Mouse (Mus musculus): ENCODE measurements around the gene Ltbp1. TPM values are rescaled to one million over a fixed set of nuclear protein-coding genes. Genes with fewer than 3 reads are reported as not detected.

The Ltbp1 gene
- polyA plus RNA-seq, 1 experiment from 2014 or later, result 6.7 TPM

DNA sequence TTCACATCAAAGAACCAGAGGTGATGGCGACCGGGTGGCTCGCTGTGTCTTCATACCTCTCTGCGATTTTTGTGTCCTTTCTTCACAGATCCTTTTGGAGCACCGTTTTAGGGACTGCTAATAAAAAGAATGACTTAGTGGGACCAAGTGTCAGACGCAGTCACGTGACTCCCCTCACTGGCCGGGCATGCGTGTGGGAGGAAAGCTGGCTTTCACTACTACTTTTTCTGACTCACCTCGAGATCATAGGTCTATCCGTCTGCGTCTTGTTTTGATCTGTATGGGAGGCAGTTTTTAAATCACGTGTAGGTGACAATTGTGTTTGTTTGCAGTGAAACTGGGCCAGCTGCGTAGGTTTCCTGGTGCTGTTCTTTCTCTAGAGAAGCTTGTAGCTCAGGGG lies 28.0 kb downstream of the Ltbp1 start:
- no peak overlapping the region for H3K4me3 ChIP-seq
- H3K9ac ChIP-seq (replicated peaks), result no peak overlapping the region
- H3K36me3 ChIP-seq, result no peaks in the 10 kb centered on the region
- no peak overlapping the region for H3K27ac ChIP-seq (replicated peaks)
- H3K9me3 ChIP-seq, result no peaks in the 10 kb centered on the region
- no peaks in the 10 kb centered on the region for H3K27me3 ChIP-seq
- ATAC-seq (ENCODE audit: low FRiP score, low read depth), result no peak
- H3K4me1 ChIP-seq, result no peaks in the 10 kb centered on the region
- H3K4me2 ChIP-seq (replicated peaks), result no peak overlapping the region
- WGBS, result 89% methylated on average over 14 of the region's 14 CpGs

DNA sequence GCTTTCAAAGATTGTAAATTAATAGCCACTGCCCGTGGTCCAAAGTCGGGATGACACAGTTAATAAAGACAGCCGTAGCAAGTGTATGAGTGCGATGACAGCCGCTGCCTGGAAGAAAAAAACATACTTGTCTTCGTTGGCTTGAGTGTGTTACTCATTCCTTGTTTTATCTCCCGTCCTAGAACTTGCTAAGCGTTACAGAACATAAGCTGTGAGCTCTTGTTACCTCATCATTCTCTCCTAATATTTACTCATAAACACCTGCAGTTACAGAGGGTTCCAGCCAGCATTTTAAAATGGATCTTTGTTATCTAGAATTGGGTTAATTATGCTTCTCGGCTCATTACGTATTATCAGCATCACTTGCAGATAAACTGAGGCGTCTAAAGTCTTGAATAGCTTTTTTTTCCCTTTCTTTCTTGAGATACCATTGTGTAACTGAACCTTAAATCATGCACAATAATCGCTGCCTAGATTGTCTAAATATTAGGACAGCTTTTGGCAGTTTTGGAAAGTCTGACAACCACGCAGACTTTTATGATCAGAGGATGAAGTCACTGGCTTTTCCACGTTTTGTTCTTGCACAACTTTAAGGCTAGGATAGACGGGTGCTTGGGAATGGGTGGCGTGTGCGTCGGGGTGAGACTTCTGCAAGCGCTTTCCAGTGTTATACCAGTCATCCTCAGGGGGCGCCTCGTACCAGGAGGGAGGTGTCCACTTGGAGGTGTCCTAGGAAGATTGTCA lies 28.7 kb downstream of the Ltbp1 start:
- Histone ChIP-seq H3K9ac (replicated peaks) (no peak overlapping the region), H3K27me3 (no peaks in the 10 kb centered on the region), H3K4me1 (no peaks in the 10 kb centered on the region), H3K36me3 (no peaks in the 10 kb centered on the region), H3K4me3 (no peak overlapping the region), H3K27ac (replicated peaks) (no peak overlapping the region), H3K4me2 (replicated peaks) (no peak overlapping the region), H3K9me3 (no peaks in the 10 kb centered on the region)
- 92% methylated on average over 21 of the region's 21 CpGs for WGBS
- no peak for ATAC-seq (ENCODE audit: low FRiP score, low read depth)

DNA sequence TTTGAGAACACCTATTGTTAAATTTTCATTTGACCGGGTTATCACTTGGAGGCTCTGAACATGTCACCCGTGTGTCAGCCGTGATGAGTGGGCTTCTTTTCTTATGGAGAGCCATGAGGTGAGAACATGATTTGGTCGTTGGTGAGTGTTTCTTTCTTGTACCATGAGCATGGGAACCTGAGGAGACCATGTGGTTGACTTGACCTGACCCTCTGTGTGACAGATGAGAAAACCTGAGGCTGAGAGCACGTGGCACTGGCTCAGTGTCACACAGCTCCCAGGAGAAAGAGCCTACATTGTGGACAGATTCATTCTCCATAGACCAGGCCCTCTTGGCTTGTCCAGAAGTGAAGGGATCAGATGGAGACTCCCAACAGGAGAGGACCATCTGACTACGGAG lies 31.5 kb downstream of the Ltbp1 start:
- no peak overlapping the region for H3K9ac ChIP-seq (replicated peaks)
- no peaks in the 10 kb centered on the region for H3K9me3 ChIP-seq
- no peaks in the 10 kb centered on the region for H3K27me3 ChIP-seq
- no peak for ATAC-seq (ENCODE audit: low FRiP score, low read depth)
- H3K36me3 ChIP-seq, result no peaks in the 10 kb centered on the region
- no peak overlapping the region for H3K4me2 ChIP-seq (replicated peaks)
- no peak overlapping the region for H3K27ac ChIP-seq (replicated peaks)
- no peak overlapping the region for H3K4me3 ChIP-seq
- no peaks in the 10 kb centered on the region for H3K4me1 ChIP-seq
- WGBS, result 88% methylated on average over 6 of the region's 6 CpGs

DNA sequence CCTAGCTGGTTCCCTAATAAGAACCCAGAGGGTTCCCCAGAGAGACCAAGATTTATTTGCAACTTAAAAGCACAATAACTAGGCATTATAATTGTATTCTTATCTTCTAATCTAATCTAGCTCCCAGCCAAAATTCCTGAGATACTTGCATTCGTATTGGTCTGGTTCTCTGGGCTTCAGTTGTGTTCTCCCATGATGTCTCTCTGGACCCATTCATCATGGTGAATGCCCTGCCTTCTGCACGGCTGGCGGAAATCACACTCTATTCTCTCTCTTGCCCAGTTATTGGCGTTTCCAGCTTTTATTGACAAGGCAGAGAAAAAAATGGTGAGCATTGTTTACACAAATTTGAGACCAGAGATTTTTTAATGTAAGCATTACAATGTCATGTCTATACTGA lies 33.6 kb downstream of the Ltbp1 start:
- H3K9ac ChIP-seq (replicated peaks), result no peak overlapping the region
- H3K9me3 ChIP-seq, result no peaks in the 10 kb centered on the region
- no peaks in the 10 kb centered on the region for H3K4me1 ChIP-seq
- no peak for ATAC-seq (ENCODE audit: low FRiP score, low read depth)
- no peaks in the 10 kb centered on the region for H3K27me3 ChIP-seq
- H3K36me3 ChIP-seq, result no peaks in the 10 kb centered on the region
- no peak overlapping the region for H3K4me2 ChIP-seq (replicated peaks)
- no peak overlapping the region for H3K27ac ChIP-seq (replicated peaks)
- no peak overlapping the region for H3K4me3 ChIP-seq
- 86% methylated on average over 4 of the region's 4 CpGs for WGBS

DNA sequence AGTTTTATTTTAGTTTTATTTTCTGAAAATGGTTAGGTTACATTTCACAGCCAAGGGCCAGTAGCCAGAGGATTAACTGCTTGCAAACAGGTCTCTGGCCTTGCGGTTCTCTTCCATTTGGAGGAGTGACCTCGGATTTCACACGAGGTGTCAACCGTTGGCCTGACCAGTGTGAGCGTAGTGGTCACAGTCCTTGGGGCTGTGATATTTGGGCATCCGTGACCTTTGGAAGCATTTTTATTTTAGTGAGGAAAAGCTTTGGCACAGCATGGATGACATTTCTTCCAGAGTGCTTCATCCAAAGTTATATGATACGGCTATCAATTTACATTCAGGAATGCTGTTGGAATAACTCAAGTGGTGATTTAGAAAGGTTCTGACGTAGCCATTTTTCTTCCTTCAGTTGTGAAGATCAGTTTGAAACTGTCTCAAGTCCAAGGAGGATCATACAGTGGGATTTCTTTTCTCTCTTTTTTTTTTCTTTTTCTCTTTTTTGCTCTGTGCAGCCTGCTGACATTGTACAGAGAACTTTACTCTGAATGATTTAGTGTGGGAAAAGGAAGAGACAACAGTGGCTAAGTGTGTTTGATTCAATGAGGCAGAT lies 44.1 kb downstream of the Ltbp1 start:
- Histone ChIP-seq H3K9me3 (0 out of 2 replicates have a peak, but pooled peaks cover 3% of the 10 kb centered on the region), H3K4me3 (no peak overlapping the region), H3K9ac (replicated peaks) (no peak overlapping the region), H3K4me1 (no peaks in the 10 kb centered on the region), H3K4me2 (replicated peaks) (no peak overlapping the region), H3K36me3 (no peaks in the 10 kb centered on the region), H3K27ac (replicated peaks) (no peak overlapping the region), H3K27me3 (no peaks in the 10 kb centered on the region)
- ATAC-seq (ENCODE audit: low FRiP score, low read depth), result no peak
- 79% methylated on average over 8 of the region's 8 CpGs for WGBS

DNA sequence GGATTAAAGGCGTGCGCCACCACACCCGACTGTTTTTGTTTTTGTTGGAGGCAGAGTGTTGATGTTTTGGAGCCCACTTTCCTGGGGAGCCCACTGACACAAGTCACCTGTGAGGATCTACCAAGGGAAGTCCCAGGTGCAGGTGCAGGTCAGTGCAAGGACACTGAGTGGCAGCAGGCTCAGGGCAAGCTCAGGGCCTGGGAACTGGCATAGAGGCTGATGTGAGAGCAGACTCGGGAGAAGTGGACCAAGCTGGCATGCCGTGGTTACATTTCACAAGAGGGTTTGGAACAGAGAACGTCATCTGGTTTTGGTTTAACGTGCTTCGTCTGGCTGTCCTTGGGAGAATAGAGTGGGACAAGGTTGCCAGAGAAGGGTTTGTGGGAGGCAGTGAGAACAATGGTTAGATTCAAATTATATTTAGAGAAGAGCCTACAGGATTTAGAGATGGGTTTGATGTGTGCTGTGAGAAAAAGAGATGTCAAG lies 46.1 kb downstream of the Ltbp1 start:
- H3K27me3 ChIP-seq, result no peaks in the 10 kb centered on the region
- ATAC-seq (ENCODE audit: low FRiP score, low read depth), result no peak
- H3K9me3 ChIP-seq, result no peaks in the 10 kb centered on the region
- no peak overlapping the region for H3K27ac ChIP-seq (replicated peaks)
- no peaks in the 10 kb centered on the region for H3K4me1 ChIP-seq
- no peaks in the 10 kb centered on the region for H3K36me3 ChIP-seq
- no peak overlapping the region for H3K4me3 ChIP-seq
- 86% methylated on average over 8 of the region's 8 CpGs for WGBS
- no peak overlapping the region for H3K9ac ChIP-seq (replicated peaks)
- no peak overlapping the region for H3K4me2 ChIP-seq (replicated peaks)

DNA sequence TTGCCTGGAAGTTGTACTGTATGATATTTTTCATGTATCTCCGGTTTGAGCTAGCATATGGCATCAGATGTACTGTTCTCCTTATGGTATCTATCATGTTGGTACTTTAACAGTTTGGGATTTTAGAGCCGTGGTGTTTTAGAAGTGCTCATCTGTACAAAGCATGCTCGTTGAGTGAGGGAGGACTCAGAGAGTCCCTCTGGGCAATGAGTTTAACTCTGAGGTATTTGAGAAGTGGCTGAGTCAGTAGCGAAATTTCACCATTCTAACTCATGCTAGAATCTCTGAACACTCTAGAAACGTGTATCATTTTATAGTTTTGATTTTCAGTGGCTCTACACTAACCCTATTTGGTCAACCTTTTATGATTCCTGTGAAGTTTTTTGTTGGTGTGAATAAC lies 49.9 kb downstream of the Ltbp1 start:
- Histone ChIP-seq H3K4me3 (no peak overlapping the region), H3K27ac (replicated peaks) (no peak overlapping the region), H3K9me3 (no peaks in the 10 kb centered on the region), H3K4me1 (no peaks in the 10 kb centered on the region), H3K9ac (replicated peaks) (no peak overlapping the region), H3K4me2 (replicated peaks) (no peak overlapping the region), H3K36me3 (no peaks in the 10 kb centered on the region), H3K27me3 (no peaks in the 10 kb centered on the region)
- WGBS, result 85% methylated on average over 5 of the region's 5 CpGs
- ATAC-seq (ENCODE audit: low FRiP score, low read depth), result no peak

DNA sequence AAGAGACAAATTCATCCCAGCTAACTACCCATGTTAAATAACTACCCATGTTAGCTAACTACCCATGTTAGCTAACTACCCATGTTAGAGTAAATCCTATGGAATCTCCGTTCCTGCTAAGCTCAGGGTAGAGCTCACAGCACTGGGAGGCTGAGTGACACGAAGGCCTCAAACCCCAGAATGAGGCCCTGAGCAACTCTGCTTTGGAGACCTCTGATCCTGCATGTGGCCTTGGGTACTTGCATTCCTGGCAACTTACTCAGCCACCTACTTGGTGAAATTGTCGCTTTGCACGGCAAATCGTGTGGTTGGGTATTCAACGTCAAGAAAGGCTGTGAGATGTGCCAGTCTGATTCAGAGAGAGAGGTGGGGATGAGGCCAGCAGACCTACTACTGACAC lies 50.6 kb downstream of the Ltbp1 start:
- no peaks in the 10 kb centered on the region for H3K4me1 ChIP-seq
- no peak overlapping the region for H3K4me3 ChIP-seq
- no peak for ATAC-seq (ENCODE audit: low FRiP score, low read depth)

DNA sequence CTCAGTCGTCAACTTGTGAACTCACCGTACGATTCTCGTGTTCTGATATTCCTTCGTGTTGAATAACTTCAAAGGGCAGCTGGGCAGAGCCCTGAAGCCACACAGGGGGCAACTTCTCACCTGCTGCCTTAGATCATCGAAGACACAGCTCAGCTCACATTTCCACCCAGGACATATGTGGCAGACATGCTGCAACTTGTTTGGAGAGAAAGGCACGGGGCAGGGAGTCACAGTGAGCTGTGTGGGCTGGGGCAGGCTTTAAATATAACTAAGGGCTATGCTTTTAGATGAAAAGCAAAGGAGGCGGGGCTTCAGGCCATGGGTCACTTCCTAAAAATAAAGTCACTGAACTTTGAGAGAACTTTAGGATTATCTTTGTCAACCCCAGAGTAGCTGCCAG lies 51.3 kb downstream of the Ltbp1 start:
- ATAC-seq (ENCODE audit: low FRiP score, low read depth), result no peak
- WGBS, result 49% methylated on average over 8 of the region's 8 CpGs

More for the DNA sequence above, 50.6 kb downstream of the Ltbp1 start:
- no peaks in the 10 kb centered on the region for H3K9me3 ChIP-seq
- H3K27me3 ChIP-seq, result no peaks in the 10 kb centered on the region
- H3K4me2 ChIP-seq (replicated peaks), result no peak overlapping the region
- 84% methylated on average over 6 of the region's 6 CpGs for WGBS
- H3K9ac ChIP-seq (replicated peaks), result no peak overlapping the region
- H3K36me3 ChIP-seq, result no peaks in the 10 kb centered on the region
- no peak overlapping the region for H3K27ac ChIP-seq (replicated peaks)

DNA sequence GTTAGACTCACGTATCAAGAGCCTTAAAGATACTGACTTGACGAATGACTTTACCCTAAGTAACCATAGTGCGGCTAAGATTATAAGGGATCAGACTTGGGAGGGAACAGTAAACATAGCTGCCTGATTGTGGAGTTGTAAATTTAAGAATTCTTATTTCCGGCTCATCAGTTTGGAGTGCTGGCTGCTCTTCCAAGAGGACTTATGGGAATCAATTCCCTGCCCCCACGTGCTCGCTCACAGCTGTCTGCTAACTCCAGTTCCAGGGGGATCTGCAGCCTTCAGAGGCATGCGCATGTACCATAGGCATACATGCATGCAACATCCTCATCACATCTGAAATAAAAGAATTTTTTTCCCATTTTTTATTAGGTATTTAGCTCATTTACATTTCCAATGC lies 61.0 kb downstream of the Ltbp1 start:
- Histone ChIP-seq H3K4me2 (replicated peaks) (no peak overlapping the region), H3K36me3 (no peaks in the 10 kb centered on the region), H3K4me3 (no peak overlapping the region), H3K9ac (replicated peaks) (no peak overlapping the region), H3K27me3 (peaks cover 19% of the 10 kb centered on the region), H3K4me1 (peaks cover 8% of the 10 kb centered on the region; the same call in 1 of the 2 replicates), H3K27ac (replicated peaks) (no peak overlapping the region), H3K9me3 (no peaks in the 10 kb centered on the region)
- 80% methylated on average over 7 of the region's 7 CpGs for WGBS
- ATAC-seq (ENCODE audit: low FRiP score, low read depth), result no peak

More for the DNA sequence above, 51.3 kb downstream of the Ltbp1 start:
- H3K4me3 ChIP-seq, result no peak overlapping the region
- no peaks in the 10 kb centered on the region for H3K4me1 ChIP-seq
- H3K27ac ChIP-seq (replicated peaks), result no peak overlapping the region
- no peak overlapping the region for H3K9ac ChIP-seq (replicated peaks)
- no peaks in the 10 kb centered on the region for H3K36me3 ChIP-seq
- no peak overlapping the region for H3K4me2 ChIP-seq (replicated peaks)
- no peaks in the 10 kb centered on the region for H3K9me3 ChIP-seq
- no peaks in the 10 kb centered on the region for H3K27me3 ChIP-seq

DNA sequence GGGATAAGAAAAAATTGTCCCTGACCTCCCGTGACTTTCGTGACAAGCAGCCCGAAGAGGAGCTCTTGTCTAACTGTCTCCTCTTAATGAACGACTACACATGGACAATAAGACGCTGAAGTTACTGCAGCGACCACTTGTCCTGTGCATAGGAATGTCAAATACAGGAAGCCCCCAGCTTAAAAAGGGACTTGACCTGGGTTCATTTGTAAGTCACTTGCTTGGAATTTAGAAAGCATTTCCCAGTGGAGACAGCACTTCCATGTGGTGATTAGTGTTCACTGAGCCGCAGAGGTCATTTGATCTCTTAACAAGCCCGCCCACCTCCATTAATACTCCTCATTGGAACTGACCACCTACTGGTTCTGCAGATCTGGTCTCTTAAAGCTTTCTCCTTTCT lies 61.9 kb downstream of the Ltbp1 start:
- Histone ChIP-seq H3K4me1 (peaks cover 10% of the 10 kb centered on the region; the same call in 1 of the 2 replicates), H3K9ac (replicated peaks) (no peak overlapping the region), H3K27ac (replicated peaks) (no peak overlapping the region), H3K4me2 (replicated peaks) (no peak overlapping the region; the same call in 1 of the 2 replicates), H3K27me3 (peaks cover 27% of the 10 kb centered on the region), H3K36me3 (no peaks in the 10 kb centered on the region), H3K9me3 (no peaks in the 10 kb centered on the region), H3K4me3 (no peak overlapping the region)
- WGBS, result 8% methylated on average over 8 of the region's 8 CpGs
- ATAC-seq (ENCODE audit: low FRiP score, low read depth), result no peak

DNA sequence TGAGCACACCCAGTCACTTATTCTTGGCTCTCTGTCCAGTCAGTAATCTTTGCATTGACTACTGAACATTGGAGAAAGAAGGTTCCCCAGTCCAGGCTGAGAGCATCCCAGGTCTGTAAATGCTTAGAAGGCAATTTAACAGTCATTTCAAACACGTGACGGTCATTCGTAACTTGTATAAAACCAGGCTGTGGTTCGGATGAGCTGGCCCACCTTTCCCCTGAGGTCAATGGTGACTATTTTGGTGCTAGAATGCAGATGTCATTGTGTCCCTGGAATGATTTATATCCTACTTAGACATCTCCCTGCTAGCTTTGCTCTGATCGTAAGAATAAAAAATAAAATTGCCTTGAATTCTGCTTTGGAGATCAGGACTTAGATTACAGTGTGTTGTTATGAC lies 63.9 kb downstream of the Ltbp1 start:
- H3K4me3 ChIP-seq, result no peak overlapping the region
- H3K9ac ChIP-seq (replicated peaks), result no peak overlapping the region
- no peaks in the 10 kb centered on the region for H3K36me3 ChIP-seq
- no peaks in the 10 kb centered on the region for H3K9me3 ChIP-seq
- WGBS, result 94% methylated on average over 5 of the region's 5 CpGs
- H3K27me3 ChIP-seq, result peaks cover 29% of the 10 kb centered on the region
- no peak overlapping the region for H3K27ac ChIP-seq (replicated peaks)
- no peak for ATAC-seq (ENCODE audit: low FRiP score, low read depth)
- H3K4me1 ChIP-seq, result peaks cover 10% of the 10 kb centered on the region; the same call in 1 of the 2 replicates
- H3K4me2 ChIP-seq (replicated peaks), result no peak overlapping the region
